Mouse (Mus musculus) left cerebral cortex, postnatal 25 days (tissue): ENCODE results near the gene Gm5724. TPM values are rescaled to one million over a fixed set of nuclear protein-coding genes. Genes with fewer than 3 reads are reported as not detected.
A peak's percentile ranks its signal among the peaks of the same experiment; 100 is the strongest.

Source experiments
- DNase-seq, 2 experiments: peaks; one replicate each; pipeline ENCODE4 v3.0.0; 2022; ENCODE audit warnings: low spot score in 2 of 2, mixed read lengths in 1 of 2
- intact Hi-C: fragments of 180-260 bp; cut with DNase I; formaldehyde crosslinking; loops from one replicate; pipeline ENCODE4 v1.15.1; 2025
- total RNA-seq, 2 experiments: library from RNA; stranded (reverse); gene quantifications; 2 replicates each; pipeline ENCODE4 v1.2.3; 2021

The Gm5724 gene
- total RNA-seq, result not detected

GRCm38 (mm10) chr6:141773710-141774109 is at the start of gene Gm5724:
Gm5724 (minus strand) TSS chr6:141773810.
- no peak for DNase-seq
- intact Hi-C loops, result no loop called here

DNA sequence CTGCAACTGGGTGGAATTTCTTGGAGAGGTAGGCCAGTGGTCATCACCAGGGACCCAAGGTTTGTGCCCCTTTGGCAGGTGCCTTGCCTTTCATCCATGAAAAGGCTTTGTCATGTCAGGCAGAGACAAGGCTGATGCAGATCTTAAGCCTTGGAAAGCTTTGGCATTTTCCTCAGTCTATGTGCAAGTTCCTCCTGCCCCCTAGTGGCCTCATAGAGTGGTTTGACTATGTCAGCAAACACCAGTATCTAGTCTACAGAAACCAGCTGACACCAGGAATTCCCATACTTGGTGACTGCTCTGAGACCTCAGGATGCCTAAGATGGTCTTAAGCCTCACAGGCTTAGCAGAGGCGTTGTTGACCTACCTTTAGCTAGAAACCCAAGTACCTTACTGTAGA is 24.2 kb upstream of the Gm5724 start:
- intact Hi-C loops, result loop anchor here (2.0 kb wide), 1 partner anchor 311 kb away; no protein-coding TSS in a partner anchor
- DNase-seq, result peak; percentile 14 to 45

DNA sequence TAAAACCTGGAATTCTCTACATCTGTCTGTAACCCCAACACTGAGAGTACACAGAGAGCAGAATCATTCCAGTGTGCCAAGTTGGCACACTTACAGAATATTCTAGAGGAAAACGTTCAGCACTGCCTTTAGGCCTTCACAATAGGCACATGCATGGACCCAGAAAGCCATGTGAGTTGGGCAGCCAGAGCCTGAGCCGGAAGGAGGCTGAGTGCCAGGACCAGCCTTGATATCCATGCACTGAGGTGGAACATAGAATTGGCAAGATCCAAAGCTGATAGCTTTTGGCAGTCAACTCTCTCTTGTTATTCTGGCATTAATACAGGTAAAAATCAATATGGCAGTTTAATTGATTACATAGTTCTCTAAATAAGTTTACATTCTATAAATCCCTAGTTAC is 866 bp upstream of the Gm5724 start:
- intact Hi-C loops, result no loop called here
- no peak for DNase-seq

DNA sequence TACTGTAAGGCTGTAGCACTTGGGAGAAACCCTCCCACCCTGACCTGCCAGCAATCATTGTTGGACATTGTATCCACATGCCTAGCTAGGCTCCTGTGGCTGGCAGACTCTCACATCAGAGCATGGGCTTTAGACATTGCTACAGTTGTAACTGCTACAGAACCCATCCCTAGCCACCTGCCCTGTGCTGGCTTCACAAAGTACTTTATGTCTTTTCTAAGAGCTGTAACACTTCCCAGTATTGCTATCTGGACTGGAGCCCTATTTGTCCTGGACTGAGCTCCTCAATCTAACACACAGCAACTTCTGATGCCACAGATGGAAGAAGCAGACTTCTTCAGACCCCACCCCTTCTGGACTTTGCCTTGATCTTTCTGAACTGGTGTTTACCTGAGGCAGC is 82.4 kb downstream of the Gm5724 start:
- intact Hi-C loops, result no loop called here
- DNase-seq, result no peak

GRCm38 (mm10) chr6:141687008-141687407 is 86.6 kb downstream of the Gm5724 start:
- no peak for DNase-seq

More at GRCm38 (mm10) chr6:141687008-141687407, 86.6 kb downstream of the Gm5724 start:
- intact Hi-C loops, result no loop called here

Other genes starting within 250 kb of the Gm5724 start
- 10 to 100 TPM; 73.2 to 79.7 TPM for gene Slco1c1, start 249.4 kb downstream of the Gm5724 start, total RNA-seq
- gene Slco1b2, start 144.3 kb downstream of the Gm5724 start, total RNA-seq, result under 1 TPM; 0.32 to 0.39 TPM
- gene Slco1a4, start 82.4 kb upstream of the Gm5724 start, total RNA-seq, result 10 to 100 TPM; 43.6 to 47.9 TPM
- gene Slco1a1, start 173.2 kb upstream of the Gm5724 start, total RNA-seq, result not detected
- gene Gm6614, start 237.6 kb upstream of the Gm5724 start, total RNA-seq, result not detected